Mouse (Mus musculus) midbrain, embryonic 12.5 days (tissue): ENCODE data around the gene Cisd3. TPM values are rescaled to one million over a fixed set of nuclear protein-coding genes. Genes with fewer than 3 reads are reported as not detected.

Experiments used
- ATAC-seq: fragments of 200-750 bp; cut with Nextera tagmentation; 2 replicates; pipeline ENCODE4 v1.8.0; 2017; ENCODE audit warnings: low read depth, moderate TSS enrichment, moderate library complexity; ENCODE audit not compliant: low FRiP score
- H3K27ac ChIP-seq: fragments of 300-500 bp; sonication (generic); replicated peaks from 2 replicates; pipeline ENCODE4 v1.5.1; 2016; ENCODE audit warnings: mild to moderate bottlenecking
- H3K27me3 ChIP-seq: fragments of 300-500 bp; sonication (generic); 2 replicates; pipeline ENCODE4 v1.6.1; 2016; ENCODE audit warnings: mild to moderate bottlenecking
- H3K36me3 ChIP-seq: fragments of 300-500 bp; sonication (generic); 2 replicates; pipeline ENCODE4 v1.6.1; 2016
- H3K4me1 ChIP-seq: fragments of 300-500 bp; sonication (generic); 2 replicates; pipeline ENCODE4 v1.6.1; 2016
- H3K4me2 ChIP-seq: fragments of 300-500 bp; sonication (generic); replicated peaks from 2 replicates; pipeline ENCODE4 v1.6.1; 2016; ENCODE audit warnings: mild to moderate bottlenecking, moderate library complexity
- H3K4me3 ChIP-seq: fragments of 300-500 bp; sonication (generic); 2 replicates; pipeline ENCODE4 v1.5.1; 2016; ENCODE audit warnings: mild to moderate bottlenecking
- H3K9ac ChIP-seq: fragments of 300-500 bp; sonication (generic); replicated peaks from 2 replicates; pipeline ENCODE4 v1.6.1; 2016; ENCODE audit warnings: mild to moderate bottlenecking, moderate library complexity
- H3K9me3 ChIP-seq: fragments of 300-500 bp; sonication (generic); 2 replicates; pipeline ENCODE4 v1.6.1; 2016; ENCODE audit warnings: mild to moderate bottlenecking
- WGBS: fragments of 180-500 bp; shearing (Covaris S2); methylation state at CpG from one replicate; pipeline ENCODE4 v1.1.7; 2016; 5-methylcytosine and 5-hydroxymethylcytosine counted together
- polyA plus RNA-seq: library from polyadenylated mRNA; unstranded; fragments of >200 nt; fragmentation: Nextera tagmentation; extraction: Ambion mirVana; gene quantifications from 2 replicates; pipeline ENCODE4 v1.2.1, GENCODE M21; 2016

Cisd3 gene
- polyA plus RNA-seq, 1 experiment from 2014 or later = 12.4 TPM

- Histone ChIP-seq H3K27me3 (0 out of 2 replicates have a peak, but pooled peaks cover 3% of the 10 kb centered on the region), H3K27ac (peak overlapping the region; percentile 68), H3K9ac (no peak overlapping the region; the same call in 1 of the 2 replicates), H3K9me3 (no peaks in the 10 kb centered on the region), H3K4me1 (peaks cover 28% of the 10 kb centered on the region), H3K4me2 (no peak overlapping the region), H3K4me3 (no peak overlapping the region), H3K36me3 (peaks cover 90% of the 10 kb centered on the region)
- WGBS = 25% methylated on average over 15 of the region's 15 CpGs
- no peak for ATAC-seq
Observed at GRCm38 (mm10) chr11:97677381-97677780, 8.2 kb upstream of the Cisd3 start.

DNA sequence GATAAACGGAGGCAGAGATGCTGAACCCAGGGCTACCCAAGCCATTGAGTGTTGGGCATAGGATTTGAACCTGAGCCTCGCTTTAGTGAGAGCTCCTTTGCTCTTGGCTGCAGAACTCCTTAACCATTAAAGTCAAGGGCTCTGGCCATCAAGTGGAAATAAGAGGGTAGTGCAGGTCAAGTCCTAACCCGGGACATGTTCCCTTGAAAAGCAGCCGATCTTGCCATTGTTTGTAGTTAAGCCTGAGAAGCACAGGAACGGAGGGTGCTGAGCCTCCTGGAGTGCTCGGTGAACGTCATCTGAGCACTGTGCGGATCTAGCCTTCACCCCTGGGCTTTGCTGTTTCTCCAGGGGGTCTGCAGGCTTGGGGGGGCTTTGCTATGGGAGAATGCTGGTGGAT, 7.8 kb upstream of the Cisd3 start:
- 24% methylated on average over 8 of the region's 8 CpGs for WGBS
- Histone ChIP-seq H3K27me3 (0 out of 2 replicates have a peak, but pooled peaks cover 3% of the 10 kb centered on the region), H3K9ac (peak overlapping the region; percentile 34; the same call in 1 of the 2 replicates), H3K4me1 (peaks cover 28% of the 10 kb centered on the region), H3K4me2 (no peak overlapping the region), H3K4me3 (no peak overlapping the region), H3K36me3 (peaks cover 89% of the 10 kb centered on the region), H3K27ac (peak overlapping the region; percentile 68; the same call in 1 of the 2 replicates), H3K9me3 (no peaks in the 10 kb centered on the region)
- ATAC-seq = no peak

DNA sequence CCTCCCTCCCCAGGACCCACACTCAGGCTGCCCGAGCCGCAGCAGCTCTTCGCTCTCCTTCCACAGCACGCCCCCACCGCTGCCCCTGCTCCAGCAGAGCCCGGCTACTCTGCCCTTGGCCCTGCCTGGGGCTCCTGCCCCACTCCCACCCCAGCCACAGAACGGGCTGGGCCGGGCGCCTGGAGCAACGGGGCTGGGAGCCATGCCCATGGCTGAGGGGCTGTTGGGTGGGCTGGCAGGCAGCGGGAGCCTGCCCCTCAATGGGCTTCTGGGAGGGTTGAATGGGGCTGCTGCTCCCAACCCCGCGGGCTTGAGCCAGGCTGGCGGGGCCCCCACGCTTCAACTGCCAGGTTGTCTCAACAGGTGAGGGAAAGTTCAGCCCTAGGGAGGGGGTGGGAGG, 7.3 kb upstream of the Cisd3 start:
- no peak overlapping the region for H3K27ac ChIP-seq
- 74% methylated on average over 12 of the region's 15 CpGs for WGBS
- no peak for ATAC-seq
- no peak overlapping the region for H3K4me3 ChIP-seq
- H3K4me1 ChIP-seq = peaks cover 28% of the 10 kb centered on the region
- H3K36me3 ChIP-seq = peaks cover 87% of the 10 kb centered on the region
- H3K9me3 ChIP-seq = no peaks in the 10 kb centered on the region
- peak overlapping the region; percentile 34 for H3K9ac ChIP-seq
- H3K27me3 ChIP-seq = 0 out of 2 replicates have a peak, but pooled peaks cover 3% of the 10 kb centered on the region
- H3K4me2 ChIP-seq = no peak overlapping the region

DNA sequence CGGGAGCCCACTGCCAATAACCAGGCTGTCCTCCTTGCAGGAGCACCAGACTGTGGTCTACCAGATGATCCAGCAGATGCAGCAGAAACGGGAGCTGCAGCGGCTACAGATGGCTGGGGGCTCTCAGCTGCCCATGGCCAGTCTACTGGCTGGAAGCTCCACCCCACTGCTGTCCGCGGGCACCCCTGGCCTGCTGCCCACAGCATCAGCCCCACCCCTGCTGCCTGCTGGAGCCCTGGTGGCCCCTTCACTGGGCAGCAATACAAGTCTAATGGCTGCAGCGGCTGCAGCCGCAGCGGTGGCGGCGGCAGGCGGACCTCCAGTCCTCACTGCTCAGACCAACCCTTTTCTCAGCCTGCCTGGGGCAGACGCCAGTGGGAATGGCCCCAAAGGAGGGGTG, 5.2 kb upstream of the Cisd3 start:
- Histone ChIP-seq H3K9me3 (no peaks in the 10 kb centered on the region), H3K4me3 (no peak overlapping the region), H3K27ac (no peak overlapping the region), H3K36me3 (peaks cover 65% of the 10 kb centered on the region), H3K9ac (no peak overlapping the region), H3K27me3 (0 out of 2 replicates have a peak, but pooled peaks cover 7% of the 10 kb centered on the region), H3K4me2 (no peak overlapping the region), H3K4me1 (peaks cover 34% of the 10 kb centered on the region)
- WGBS = 89% methylated on average over 12 of the region's 12 CpGs
- no peak for ATAC-seq

- Histone ChIP-seq H3K9ac (no peak overlapping the region), H3K36me3 (peaks cover 46% of the 10 kb centered on the region), H3K4me1 (peaks cover 21% of the 10 kb centered on the region), H3K4me3 (no peak overlapping the region), H3K4me2 (no peak overlapping the region), H3K27ac (no peak overlapping the region), H3K9me3 (no peaks in the 10 kb centered on the region), H3K27me3 (0 out of 2 replicates have a peak, but pooled peaks cover 11% of the 10 kb centered on the region)
- 78% methylated on average over 6 of the region's 6 CpGs for whole genome bisulfite sequencing
- no peak for ATAC-seq
Observed at GRCm38 (mm10) chr11:97682504-97683055, 3.0 kb upstream of the Cisd3 start.

DNA sequence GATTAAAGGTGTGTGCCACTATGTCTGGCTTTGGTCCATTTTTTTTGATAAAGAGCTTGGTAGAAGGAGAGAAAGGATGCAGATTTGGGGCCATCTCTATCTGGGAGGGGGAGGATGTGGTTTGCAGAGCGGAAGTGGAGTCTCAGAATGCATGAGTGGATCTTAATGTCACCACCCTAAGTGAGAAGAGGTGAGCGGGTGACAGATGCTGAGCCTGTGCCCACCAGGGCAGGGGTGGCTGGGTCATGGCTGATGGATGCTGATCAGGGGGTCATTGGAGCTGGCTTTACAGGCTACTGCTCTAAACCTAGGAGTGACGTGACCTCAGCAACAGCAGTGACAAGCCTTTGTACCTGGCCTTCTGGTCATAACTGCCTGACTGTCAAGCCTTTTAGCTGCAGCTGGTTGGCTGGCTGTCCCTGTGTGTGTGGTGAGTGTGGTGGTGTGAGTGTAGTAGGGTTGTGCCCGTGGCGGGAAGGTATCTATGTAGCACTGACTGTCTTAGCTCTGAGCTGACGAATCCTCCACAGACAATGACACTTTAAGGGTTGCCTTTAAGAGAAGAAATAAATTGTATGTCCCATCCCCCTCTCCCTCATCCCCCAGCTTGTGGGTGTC, 1.5 kb upstream of the Cisd3 start:
- no peaks in the 10 kb centered on the region for H3K9me3 ChIP-seq
- H3K9ac ChIP-seq = no peak overlapping the region
- WGBS = 90% methylated on average over 6 of the region's 6 CpGs
- H3K4me2 ChIP-seq = no peak overlapping the region
- no peak overlapping the region for H3K4me3 ChIP-seq
- H3K27ac ChIP-seq = no peak overlapping the region
- H3K36me3 ChIP-seq = peaks cover 48% of the 10 kb centered on the region
- ATAC-seq = no peak
- peaks cover 12% of the 10 kb centered on the region for H3K4me1 ChIP-seq
- 0 out of 2 replicates have a peak, but pooled peaks cover 9% of the 10 kb centered on the region for H3K27me3 ChIP-seq

- 31% methylated on average over 4 of the region's 7 CpGs for WGBS
- Histone ChIP-seq H3K9me3 (no peaks in the 10 kb centered on the region), H3K9ac (no peak overlapping the region), H3K4me2 (no peak overlapping the region), H3K36me3 (peaks cover 49% of the 10 kb centered on the region), H3K4me3 (no peak overlapping the region), H3K27ac (peak overlapping the region; percentile 30; the same call in 1 of the 2 replicates), H3K4me1 (peaks cover 12% of the 10 kb centered on the region), H3K27me3 (0 out of 2 replicates have a peak, but pooled peaks cover 9% of the 10 kb centered on the region)
- no peak for ATAC-seq
Observed at GRCm38 (mm10) chr11:97684766-97685165, 860 bp upstream of the Cisd3 start.

- H3K9me3 ChIP-seq = no peaks in the 10 kb centered on the region
- H3K36me3 ChIP-seq = peaks cover 50% of the 10 kb centered on the region
- H3K27me3 ChIP-seq = 0 out of 2 replicates have a peak, but pooled peaks cover 9% of the 10 kb centered on the region
- peak overlapping the region; percentile 45 for H3K4me3 ChIP-seq
- H3K4me1 ChIP-seq = peaks cover 12% of the 10 kb centered on the region
- H3K4me2 ChIP-seq = peak overlapping the region; percentile 82
- no peak for ATAC-seq
- 76% methylated on average over 11 of the region's 11 CpGs for WGBS
- H3K27ac ChIP-seq = no peak overlapping the region
- peak overlapping the region; percentile 37; the same call in 1 of the 2 replicates for H3K9ac ChIP-seq
Observed at GRCm38 (mm10) chr11:97686322-97686908, 789 bp downstream of the Cisd3 start.

GRCm38 (mm10) chr11:97687061-97687460, 1.4 kb downstream of the Cisd3 start:
- H3K4me1 ChIP-seq = peaks cover 12% of the 10 kb centered on the region
- no peak for ATAC-seq
- H3K9ac ChIP-seq = no peak overlapping the region
- no peak overlapping the region for H3K4me3 ChIP-seq
- H3K36me3 ChIP-seq = peaks cover 50% of the 10 kb centered on the region
- no peak overlapping the region for H3K27ac ChIP-seq
- H3K9me3 ChIP-seq = no peaks in the 10 kb centered on the region
- 0 out of 2 replicates have a peak, but pooled peaks cover 9% of the 10 kb centered on the region for H3K27me3 ChIP-seq
- 92% methylated on average over 3 of the region's 3 CpGs for WGBS
- H3K4me2 ChIP-seq = no peak overlapping the region

DNA sequence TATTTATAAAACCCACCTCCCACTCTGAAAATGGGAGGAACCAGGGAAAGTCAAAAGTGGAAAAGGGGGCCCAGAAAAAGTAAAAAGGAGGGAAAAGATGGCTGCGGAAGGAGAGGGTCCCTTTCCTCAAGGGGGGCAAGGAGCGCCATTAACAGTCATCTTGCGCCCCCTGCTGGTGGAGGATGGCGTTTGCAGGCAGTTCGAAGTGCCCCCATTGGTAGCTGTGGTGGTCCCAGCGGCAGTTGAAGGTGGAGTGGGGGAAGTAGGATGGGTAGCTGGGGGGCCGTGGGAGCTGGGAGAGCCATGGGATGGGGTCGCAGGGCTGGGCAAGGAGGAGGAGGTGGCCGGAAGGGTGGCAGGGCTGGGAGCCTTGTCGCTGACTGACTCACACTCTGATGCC, 4.2 kb downstream of the Cisd3 start:
- H3K4me2 ChIP-seq = no peak overlapping the region
- no peak overlapping the region for H3K27ac ChIP-seq
- 26% methylated on average over 10 of the region's 10 CpGs for WGBS
- ATAC-seq = no peak
- no peak overlapping the region for H3K9ac ChIP-seq
- 0 out of 2 replicates have a peak, but pooled peaks cover 5% of the 10 kb centered on the region for H3K27me3 ChIP-seq
- peaks cover 26% of the 10 kb centered on the region for H3K4me1 ChIP-seq
- no peak overlapping the region for H3K4me3 ChIP-seq
- H3K9me3 ChIP-seq = no peaks in the 10 kb centered on the region
- H3K36me3 ChIP-seq = peaks cover 53% of the 10 kb centered on the region

DNA sequence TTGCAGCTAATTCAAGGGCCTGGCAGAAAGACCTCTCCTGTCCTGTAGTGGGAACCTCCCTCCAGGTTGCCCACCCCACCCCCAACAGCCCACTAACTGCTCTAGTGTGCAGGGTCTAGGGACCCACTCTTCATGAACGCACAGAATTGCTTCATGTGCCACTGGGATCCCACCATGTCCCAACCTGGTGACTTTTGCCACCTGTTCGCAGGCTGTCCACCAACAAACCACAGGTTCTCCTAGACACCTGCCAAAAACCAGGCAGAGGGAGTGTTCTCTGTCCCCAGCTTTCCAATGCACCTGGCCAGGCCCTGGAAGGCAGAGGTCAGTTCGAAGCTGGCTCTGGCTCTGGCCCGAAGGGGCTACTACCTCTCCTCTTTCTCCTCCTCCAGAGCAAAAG, 8.8 kb downstream of the Cisd3 start:
- no peaks in the 10 kb centered on the region for H3K9me3 ChIP-seq
- H3K36me3 ChIP-seq = peaks cover 35% of the 10 kb centered on the region
- no peak for ATAC-seq
- no peaks in the 10 kb centered on the region for H3K27me3 ChIP-seq
- peak overlapping the region; percentile 71 for H3K27ac ChIP-seq
- H3K4me2 ChIP-seq = peak overlapping the region; percentile 86; the same call in 1 of the 2 replicates
- H3K4me3 ChIP-seq = no peak overlapping the region
- 83% methylated on average over 4 of the region's 4 CpGs for WGBS
- H3K4me1 ChIP-seq = peaks cover 48% of the 10 kb centered on the region
- no peak overlapping the region for H3K9ac ChIP-seq
